Mouse (Mus musculus) embryo, embryonic 11 days (tissue): ENCODE measurements around the gene Hoxa9.

Experiments used
- DNase-seq: peaks from one replicate; pipeline ENCODE4 v3.0.0-alpha.2; 2015

Hoxa9 gene

GRCm38 (mm10) chr6:52261751-52262462, 31.0 kb upstream of the Hoxa9 start:
- DNase-seq, result peak; percentile 42

GRCm38 (mm10) chr6:52260654-52261575, 30.0 kb upstream of the Hoxa9 start, which contains the start of gene Hoxa13:
Gene Hoxa13, minus strand, starts transcription at chr6:52260880.
- DNase-seq, result peak; percentile 81

GRCm38 (mm10) chr6:52259811-52260261, 28.9 kb upstream of the Hoxa9 start:
- peak; percentile 63 for DNase-seq

GRCm38 (mm10) chr6:52259081-52259790, 28.3 kb upstream of the Hoxa9 start:
- no peak for DNase-seq

- DNase-seq, result peak; percentile 91
Observed at GRCm38 (mm10) chr6:52256956-52257355, 26.1 kb upstream of the Hoxa9 start.

GRCm38 (mm10) chr6:52253511-52254500, 22.9 kb upstream of the Hoxa9 start:
- DNase-seq, result no peak

GRCm38 (mm10) chr6:52252775-52253376, 22.0 kb upstream of the Hoxa9 start:
- no peak for DNase-seq

GRCm38 (mm10) chr6:52252016-52252774, 21.3 kb upstream of the Hoxa9 start:
- DNase-seq, result no peak

- no peak for DNase-seq
Observed at GRCm38 (mm10) chr6:52251177-52251879, 20.4 kb upstream of the Hoxa9 start.

- no peak for DNase-seq
Observed at GRCm38 (mm10) chr6:52249826-52250225, 18.9 kb upstream of the Hoxa9 start.

GRCm38 (mm10) chr6:52249415-52249738, 18.5 kb upstream of the Hoxa9 start:
- no peak for DNase-seq

GRCm38 (mm10) chr6:52248638-52249414, 17.9 kb upstream of the Hoxa9 start:
- DNase-seq, result no peak

- no peak for DNase-seq
Observed at GRCm38 (mm10) chr6:52247766-52248637, 17.1 kb upstream of the Hoxa9 start.

- DNase-seq, result no peak
Observed at GRCm38 (mm10) chr6:52246916-52247315, 16.0 kb upstream of the Hoxa9 start.

- DNase-seq, result no peak
Observed at GRCm38 (mm10) chr6:52246403-52246803, 15.5 kb upstream of the Hoxa9 start.

- no peak for DNase-seq
Observed at GRCm38 (mm10) chr6:52245757-52246142, 14.9 kb upstream of the Hoxa9 start, which contains the start of gene Hoxa11. Gene Hoxa11, minus strand, starts transcription at chr6:52245810.

GRCm38 (mm10) chr6:52245040-52245756, 14.3 kb upstream of the Hoxa9 start:
- no peak for DNase-seq
